Mouse (Mus musculus): ENCODE results near the gene Cyp4b1. TPM values are rescaled to one million over a fixed set of nuclear protein-coding genes. Genes with fewer than 3 reads are reported as not detected.
A peak's percentile ranks its signal among the peaks of the same experiment; 100 is the strongest.
"Not testable (repeated sequence)": the region's sequence is repeated elsewhere in the genome, so short reads cannot be mapped to it uniquely, and the experiment has no call there.

Cyp4b1 gene
- polyA plus RNA-seq, 1 experiment from 2014 or later = 4.5 TPM

GRCm38 (mm10) chr4:115648752-115649151 is 1.2 kb upstream of the Cyp4b1 start:
- Histone ChIP-seq H3K4me3 (ENCODE audit: low read depth, low read length) (no peak overlapping the region), H3K36me3 (ENCODE audit: control insufficient read depth, insufficient read depth) (no peaks in the 10 kb centered on the region), H3K4me1 (ENCODE audit: control insufficient read depth, low read depth, low read length) (no peaks in the 10 kb centered on the region), H3K4me2 (ENCODE audit: low read depth, low read length) (no peak overlapping the region), H3K9ac (ENCODE audit: low read depth, low read length) (no peak overlapping the region), H3K27me3 (ENCODE audit: control insufficient read depth, insufficient read depth, low read depth, low read length) (no peaks in the 10 kb centered on the region), H3K9me3 (replicated peaks; ENCODE audit: control insufficient read depth, low read length) (no peaks in the 10 kb centered on the region), H3K27ac (ENCODE audit: low read length) (no peak overlapping the region)
- WGBS (ENCODE audit: insufficient replicate concordance) = 41% methylated on average over 2 of the region's 2 CpGs
- no peak for ATAC-seq (ENCODE audit: low read depth)

GRCm38 (mm10) chr4:115645371-115645770 is 2.2 kb downstream of the Cyp4b1 start:
- H3K9ac ChIP-seq (ENCODE audit: low read depth, low read length) = no peak overlapping the region
- no peaks in the 10 kb centered on the region for H3K9me3 ChIP-seq (replicated peaks; ENCODE audit: control insufficient read depth, low read length)
- H3K27me3 ChIP-seq (ENCODE audit: control insufficient read depth, insufficient read depth, low read depth, low read length) = no peaks in the 10 kb centered on the region
- no peak for ATAC-seq (ENCODE audit: low read depth)
- no peaks in the 10 kb centered on the region for H3K4me1 ChIP-seq (ENCODE audit: control insufficient read depth, low read depth, low read length)
- H3K4me2 ChIP-seq (ENCODE audit: low read depth, low read length) = no peak overlapping the region
- no peak overlapping the region for H3K27ac ChIP-seq (ENCODE audit: low read length)
- no peak overlapping the region for H3K4me3 ChIP-seq (ENCODE audit: low read depth, low read length)
- H3K36me3 ChIP-seq (ENCODE audit: control insufficient read depth, insufficient read depth) = no peaks in the 10 kb centered on the region

- no peaks in the 10 kb centered on the region for H3K27me3 ChIP-seq (ENCODE audit: control insufficient read depth, insufficient read depth, low read depth, low read length)
- no peaks in the 10 kb centered on the region for H3K9me3 ChIP-seq (replicated peaks; ENCODE audit: control insufficient read depth, low read length)
- H3K4me1 ChIP-seq (ENCODE audit: control insufficient read depth, low read depth, low read length) = no peaks in the 10 kb centered on the region
- H3K27ac ChIP-seq (ENCODE audit: low read length) = no peak overlapping the region
- no peak overlapping the region for H3K4me3 ChIP-seq (ENCODE audit: low read depth, low read length)
- peak; percentile 43; the same call in 1 of the 2 replicates for ATAC-seq (ENCODE audit: low read depth)
- H3K9ac ChIP-seq (ENCODE audit: low read depth, low read length) = no peak overlapping the region
- H3K4me2 ChIP-seq (ENCODE audit: low read depth, low read length) = no peak overlapping the region
- WGBS (ENCODE audit: insufficient replicate concordance) = 18% methylated on average over 5 of the region's 5 CpGs
- H3K36me3 ChIP-seq (ENCODE audit: control insufficient read depth, insufficient read depth) = no peaks in the 10 kb centered on the region
Measured at GRCm38 (mm10) chr4:115642967-115643754, 4.4 kb downstream of the Cyp4b1 start.

- not testable (repeated sequence) for ATAC-seq (ENCODE audit: low read depth); H3K36me3 ChIP-seq (ENCODE audit: control insufficient read depth, insufficient read depth)
- 58% methylated on average over 3 of the region's 3 CpGs for WGBS (ENCODE audit: insufficient replicate concordance)
Measured at GRCm38 (mm10) chr4:115625560-115625959, 22.0 kb downstream of the Cyp4b1 start.

GRCm38 (mm10) chr4:115614005-115614404 is 33.5 kb downstream of the Cyp4b1 start:
- ATAC-seq (ENCODE audit: low read depth) = no peak
- H3K9ac ChIP-seq (ENCODE audit: low read depth, low read length) = no peak overlapping the region
- H3K36me3 ChIP-seq (ENCODE audit: control insufficient read depth, insufficient read depth) = no peaks in the 10 kb centered on the region
- H3K9me3 ChIP-seq (replicated peaks; ENCODE audit: control insufficient read depth, low read length) = no peaks in the 10 kb centered on the region
- no peak overlapping the region for H3K4me3 ChIP-seq (ENCODE audit: low read depth, low read length)
- no peaks in the 10 kb centered on the region for H3K4me1 ChIP-seq (ENCODE audit: control insufficient read depth, low read depth, low read length)
- H3K27ac ChIP-seq (ENCODE audit: low read length) = no peak overlapping the region
- no peak overlapping the region for H3K4me2 ChIP-seq (ENCODE audit: low read depth, low read length)
- no peaks in the 10 kb centered on the region for H3K27me3 ChIP-seq (ENCODE audit: control insufficient read depth, insufficient read depth, low read depth, low read length)

More at GRCm38 (mm10) chr4:115625560-115625959, 22.0 kb downstream of the Cyp4b1 start:
- H3K27me3 ChIP-seq (ENCODE audit: control insufficient read depth, insufficient read depth, low read depth, low read length); H3K4me3 ChIP-seq (ENCODE audit: low read depth, low read length); H3K9me3 ChIP-seq (replicated peaks; ENCODE audit: control insufficient read depth, low read length); H3K9ac ChIP-seq (ENCODE audit: low read depth, low read length); H3K4me1 ChIP-seq (ENCODE audit: control insufficient read depth, low read depth, low read length); H3K4me2 ChIP-seq (ENCODE audit: low read depth, low read length); H3K27ac ChIP-seq (ENCODE audit: low read length): not testable (repeated sequence)

GRCm38 (mm10) chr4:115600611-115601010 is 46.9 kb downstream of the Cyp4b1 start, which contains the start of gene Cyp4a32:
TSS of gene Cyp4a32 (plus strand) at chr4:115600969.
- not testable (repeated sequence) for H3K4me3 ChIP-seq (ENCODE audit: low read depth, low read length); H3K27ac ChIP-seq (ENCODE audit: low read length); H3K4me2 ChIP-seq (ENCODE audit: low read depth, low read length); ATAC-seq (ENCODE audit: low read depth); H3K9me3 ChIP-seq (replicated peaks; ENCODE audit: control insufficient read depth, low read length); H3K9ac ChIP-seq (ENCODE audit: low read depth, low read length); H3K36me3 ChIP-seq (ENCODE audit: control insufficient read depth, insufficient read depth); H3K27me3 ChIP-seq (ENCODE audit: control insufficient read depth, insufficient read depth, low read depth, low read length); H3K4me1 ChIP-seq (ENCODE audit: control insufficient read depth, low read depth, low read length)
- WGBS (ENCODE audit: insufficient replicate concordance) = 68% methylated on average over 8 of the region's 8 CpGs

GRCm38 (mm10) chr4:115596824-115597336 is 50.6 kb downstream of the Cyp4b1 start:
- H3K9me3 ChIP-seq (replicated peaks; ENCODE audit: control insufficient read depth, low read length) = no peaks in the 10 kb centered on the region
- 54% methylated on average over 2 of the region's 2 CpGs for WGBS (ENCODE audit: insufficient replicate concordance)

GRCm38 (mm10) chr4:115596357-115596756 is 51.2 kb downstream of the Cyp4b1 start:
- Histone ChIP-seq H3K9ac (ENCODE audit: low read depth, low read length) (no peak overlapping the region), H3K36me3 (ENCODE audit: control insufficient read depth, insufficient read depth) (no peaks in the 10 kb centered on the region), H3K27ac (ENCODE audit: low read length) (no peak overlapping the region), H3K4me3 (ENCODE audit: low read depth, low read length) (no peak overlapping the region), H3K27me3 (ENCODE audit: control insufficient read depth, insufficient read depth, low read depth, low read length) (no peaks in the 10 kb centered on the region), H3K4me1 (ENCODE audit: control insufficient read depth, low read depth, low read length) (no peaks in the 10 kb centered on the region), H3K9me3 (replicated peaks; ENCODE audit: control insufficient read depth, low read length) (no peaks in the 10 kb centered on the region), H3K4me2 (ENCODE audit: low read depth, low read length) (no peak overlapping the region)
- 68% methylated on average over 1 of the region's 1 CpGs for WGBS (ENCODE audit: insufficient replicate concordance)
- no peak for ATAC-seq (ENCODE audit: low read depth)

More at GRCm38 (mm10) chr4:115596824-115597336, 50.6 kb downstream of the Cyp4b1 start:
- Histone ChIP-seq H3K4me1 (ENCODE audit: control insufficient read depth, low read depth, low read length) (no peaks in the 10 kb centered on the region), H3K4me3 (ENCODE audit: low read depth, low read length) (no peak overlapping the region), H3K27me3 (ENCODE audit: control insufficient read depth, insufficient read depth, low read depth, low read length) (no peaks in the 10 kb centered on the region), H3K27ac (ENCODE audit: low read length) (no peak overlapping the region), H3K4me2 (ENCODE audit: low read depth, low read length) (no peak overlapping the region), H3K36me3 (ENCODE audit: control insufficient read depth, insufficient read depth) (no peaks in the 10 kb centered on the region), H3K9ac (ENCODE audit: low read depth, low read length) (no peak overlapping the region)
- no peak for ATAC-seq (ENCODE audit: low read depth)

- ATAC-seq (ENCODE audit: low read depth) = peak; percentile 99
- Histone ChIP-seq H3K9me3 (replicated peaks; ENCODE audit: control insufficient read depth, low read length) (no peaks in the 10 kb centered on the region), H3K27me3 (ENCODE audit: control insufficient read depth, insufficient read depth, low read depth, low read length) (no peaks in the 10 kb centered on the region), H3K9ac (ENCODE audit: low read depth, low read length) (no peak overlapping the region), H3K4me3 (ENCODE audit: low read depth, low read length) (no peak overlapping the region), H3K27ac (ENCODE audit: low read length) (no peak overlapping the region), H3K36me3 (ENCODE audit: control insufficient read depth, insufficient read depth) (no peaks in the 10 kb centered on the region), H3K4me1 (ENCODE audit: control insufficient read depth, low read depth, low read length) (no peaks in the 10 kb centered on the region), H3K4me2 (ENCODE audit: low read depth, low read length) (no peak overlapping the region)
Measured at GRCm38 (mm10) chr4:115583036-115583435, 64.5 kb downstream of the Cyp4b1 start.
